Mouse (Mus musculus) cerebellum, adult 2 months (tissue): ENCODE measurements around the gene Prok2. TPM values are rescaled to one million over a fixed set of nuclear protein-coding genes. Genes with fewer than 3 reads are reported as not detected.
A peak's percentile ranks its signal among the peaks of the same experiment; 100 is the strongest.

Source experiments
- DNase-seq, 2 experiments: peaks; one replicate each; pipeline ENCODE4 v3.0.0; 2021
- H3K27ac ChIP-seq: fragments of 200-500 bp; 2 replicates; pipeline ENCODE4 v1.5.1; 2012; ENCODE audit warnings: low read length, control low read depth, inconsistent platforms; ENCODE audit not compliant: insufficient read depth
- H3K27me3 ChIP-seq: fragments of 200-500 bp; 2 replicates; pipeline ENCODE4 v1.6.1; 2012; ENCODE audit warnings: inconsistent platforms, mild to moderate bottlenecking, low read length, moderate library complexity; ENCODE audit not compliant: control insufficient read depth, insufficient read depth
- H3K4me1 ChIP-seq: fragments of 200-500 bp; 2 replicates; pipeline ENCODE4 v1.6.1; 2011; ENCODE audit warnings: low read length; ENCODE audit not compliant: control insufficient read depth, insufficient read depth
- H3K4me3 ChIP-seq: fragments of 200-500 bp; replicated peaks from 2 replicates; pipeline ENCODE3; 2011; ENCODE audit warnings: mild to moderate bottlenecking, low read depth, low read length, control low read depth; ENCODE audit not compliant: insufficient read depth
- CTCF ChIP-seq: fragments of 200-500 bp; IDR thresholded peaks from 2 replicates; pipeline ENCODE4 v1.5.1; 2011; ENCODE audit warnings: low read depth, mild to moderate bottlenecking, control low read depth, low read length, moderate library complexity, borderline replicate concordance; ENCODE audit not compliant: insufficient read depth
- POLR2A ChIP-seq: fragments of 200-500 bp; IDR thresholded peaks from 2 replicates; pipeline ENCODE4 v1.6.1; 2011; ENCODE audit warnings: low read length, control low read depth, borderline replicate concordance; ENCODE audit not compliant: insufficient read depth
- WGBS: fragments of 180-500 bp; shearing (Covaris S2); methylation state at CpG from one replicate; pipeline ENCODE4 v1.1.7; 2018; 5-methylcytosine and 5-hydroxymethylcytosine counted together
- polyA plus RNA-seq: library from polyadenylated mRNA; depleted of rRNA; stranded (reverse); fragments of >200 nt; gene quantifications from 2 replicates; pipeline ENCODE4 v1.2.3, GENCODE M21; 2012; rRNA removed

The Prok2 gene
- not detected in 2 replicates for polyA plus RNA-seq

- under 1% methylated on average over 61 of the region's 61 CpGs for WGBS
- peak within 1 kb of the TSS; percentile 32 for H3K4me3 ChIP-seq
- no peak within 1 kb of the TSS for H3K27ac ChIP-seq
- DNase-seq = peak in 1 of 2 experiments; percentile 13
- H3K27me3 ChIP-seq = no peaks in the 10 kb centered on the region; the same call in 1 of the 2 replicates
- H3K4me1 ChIP-seq = peaks cover 3% of the 10 kb centered on the region; the same call in 1 of the 2 replicates
- TF ChIP-seq CTCF (no peak), POLR2A (no peak)
Observed at GRCm38 (mm10) chr6:99725971-99726561, at the start of gene Prok2. TSS of gene Prok2 (minus strand) at chr6:99726392.

GRCm38 (mm10) chr6:99774680-99775079, 48.5 kb upstream of the Prok2 start:
- no peak for DNase-seq
- no peaks in the 10 kb centered on the region for H3K27me3 ChIP-seq
- no peak overlapping the region for H3K27ac ChIP-seq
- WGBS = 69% methylated on average over 10 of the region's 10 CpGs
- no peak overlapping the region for H3K4me3 ChIP-seq
- TF ChIP-seq CTCF = no peak
- no peak for TF ChIP-seq POLR2A
- H3K4me1 ChIP-seq = no peaks in the 10 kb centered on the region

- H3K4me3 ChIP-seq = no peak overlapping the region
- TF ChIP-seq CTCF = no peak
- TF ChIP-seq POLR2A = no peak
- DNase-seq = no peak
- H3K27me3 ChIP-seq = no peaks in the 10 kb centered on the region
- 30% methylated on average over 5 of the region's 5 CpGs for WGBS
- no peaks in the 10 kb centered on the region for H3K4me1 ChIP-seq
- H3K27ac ChIP-seq = no peak overlapping the region
Observed at GRCm38 (mm10) chr6:99768495-99768894, 42.3 kb upstream of the Prok2 start.

GRCm38 (mm10) chr6:99764916-99765315, 38.7 kb upstream of the Prok2 start:
- TF ChIP-seq CTCF (no peak), POLR2A (no peak)
- WGBS = 81% methylated on average over 3 of the region's 3 CpGs
- Histone ChIP-seq H3K4me3 (no peak overlapping the region), H3K4me1 (no peaks in the 10 kb centered on the region), H3K27me3 (no peaks in the 10 kb centered on the region), H3K27ac (no peak overlapping the region)
- DNase-seq = no peak

GRCm38 (mm10) chr6:99762069-99762985, 36.1 kb upstream of the Prok2 start:
- no peak for TF ChIP-seq CTCF
- TF ChIP-seq POLR2A = no peak
- WGBS = 62% methylated on average over 14 of the region's 14 CpGs
- Histone ChIP-seq H3K27me3 (no peaks in the 10 kb centered on the region), H3K4me3 (no peak overlapping the region), H3K4me1 (no peaks in the 10 kb centered on the region), H3K27ac (no peak overlapping the region)
- no peak for DNase-seq

GRCm38 (mm10) chr6:99756105-99756504, 29.9 kb upstream of the Prok2 start:
- 89% methylated on average over 9 of the region's 9 CpGs for WGBS
- TF ChIP-seq CTCF (no peak), POLR2A (no peak)
- no peak overlapping the region for H3K27ac ChIP-seq
- H3K27me3 ChIP-seq = no peaks in the 10 kb centered on the region
- no peak for DNase-seq
- no peak overlapping the region for H3K4me3 ChIP-seq
- H3K4me1 ChIP-seq = no peaks in the 10 kb centered on the region

GRCm38 (mm10) chr6:99751308-99751707, 25.1 kb upstream of the Prok2 start:
- H3K27ac ChIP-seq = no peak overlapping the region
- no peak for DNase-seq
- H3K4me3 ChIP-seq = no peak overlapping the region
- 41% methylated on average over 6 of the region's 6 CpGs for WGBS
- H3K27me3 ChIP-seq = no peaks in the 10 kb centered on the region
- TF ChIP-seq POLR2A = no peak
- TF ChIP-seq CTCF = no peak
- no peaks in the 10 kb centered on the region for H3K4me1 ChIP-seq
